Mouse (Mus musculus): Measurements from ENCODE around the gene Ncam1.

Ncam1 gene

DNA sequence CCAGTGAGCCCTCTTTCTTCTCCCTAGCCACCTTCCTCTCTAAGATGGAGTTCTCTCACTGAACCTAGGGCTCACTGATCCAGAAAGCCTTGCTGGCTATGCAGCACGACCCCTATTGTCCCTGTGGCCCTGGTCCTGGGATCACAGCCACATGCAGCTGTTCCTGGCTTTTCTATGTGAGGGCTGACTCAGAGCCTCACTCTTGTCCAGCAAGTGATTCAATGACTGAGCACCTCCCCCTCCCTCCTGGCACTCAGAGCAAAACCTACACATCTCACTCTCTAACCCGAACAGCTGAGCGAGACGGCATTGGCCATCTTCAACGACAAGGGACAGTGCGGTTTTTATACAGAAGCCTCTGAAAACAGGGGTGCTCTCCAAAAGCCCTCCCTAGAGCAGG is 260.9 kb downstream of the Ncam1 start:
- DNase-seq, result peak; percentile 92

DNA sequence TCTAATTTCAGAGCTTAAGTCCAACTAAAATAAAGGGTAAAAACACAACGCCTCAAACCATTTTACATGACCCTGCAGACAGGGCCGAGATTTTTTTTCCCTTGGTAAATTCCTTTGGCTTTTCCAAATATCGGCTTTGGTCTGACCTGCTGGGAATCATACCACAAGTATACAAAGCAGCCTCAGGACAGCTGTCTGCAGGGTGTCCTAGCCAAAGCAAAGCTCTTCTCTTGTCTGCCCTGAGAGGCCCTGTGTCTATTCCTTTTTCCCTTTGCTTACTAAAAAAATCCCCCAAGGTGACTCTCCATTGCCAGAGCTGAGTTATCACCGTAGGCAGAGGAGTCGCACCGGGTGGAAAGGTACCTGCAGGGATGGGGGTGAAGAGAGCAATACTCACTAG is 262.1 kb downstream of the Ncam1 start:
- DNase-seq, result no peak

DNA sequence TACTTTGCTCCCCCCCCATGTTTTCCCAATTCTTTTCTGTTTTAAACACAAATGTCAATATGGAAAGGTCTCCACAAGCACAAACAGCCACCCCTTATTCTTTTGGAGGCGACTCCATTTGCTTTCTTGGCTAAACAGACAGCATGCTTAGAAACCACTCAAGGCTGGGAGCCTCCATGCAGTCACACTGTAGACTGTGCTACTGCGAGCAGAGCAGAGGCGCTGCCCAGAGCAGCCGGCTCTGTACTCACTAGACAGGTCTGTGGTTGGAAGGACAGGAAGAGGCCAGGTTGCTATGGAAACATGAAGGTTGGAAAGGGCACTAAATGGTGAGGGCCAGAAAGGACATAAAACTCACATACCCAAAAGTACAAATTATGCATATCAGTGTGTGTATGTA is 263.8 kb downstream of the Ncam1 start:
- no peak for DNase-seq

DNA sequence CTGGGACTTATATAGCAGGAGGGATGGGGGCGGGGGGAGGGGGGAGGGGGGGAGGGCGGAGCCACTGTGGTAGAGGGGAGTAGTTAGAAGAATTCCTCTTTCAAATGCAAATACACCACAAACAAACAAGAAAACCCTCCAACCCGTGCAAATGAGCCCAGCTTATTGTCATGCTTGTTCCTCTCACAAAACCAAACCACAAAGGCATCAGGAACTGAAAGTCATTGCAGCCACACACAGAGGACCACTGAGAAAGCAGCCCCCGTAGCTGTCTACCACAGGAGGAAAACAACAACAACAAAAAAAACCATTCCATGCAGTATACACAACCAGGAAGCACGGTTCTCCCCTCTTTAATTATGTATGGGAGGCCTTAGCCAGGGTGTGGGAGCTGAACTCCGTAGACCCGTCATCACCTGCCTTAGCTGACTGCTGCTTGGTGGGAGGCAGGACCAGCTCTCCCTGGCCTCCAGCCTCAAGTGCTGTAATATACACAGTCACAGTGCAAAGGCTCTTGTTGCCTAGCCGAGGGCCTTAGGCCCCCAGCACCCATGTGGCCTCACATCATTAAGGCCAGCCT is 264.7 kb downstream of the Ncam1 start:
- no peak for DNase-seq

DNA sequence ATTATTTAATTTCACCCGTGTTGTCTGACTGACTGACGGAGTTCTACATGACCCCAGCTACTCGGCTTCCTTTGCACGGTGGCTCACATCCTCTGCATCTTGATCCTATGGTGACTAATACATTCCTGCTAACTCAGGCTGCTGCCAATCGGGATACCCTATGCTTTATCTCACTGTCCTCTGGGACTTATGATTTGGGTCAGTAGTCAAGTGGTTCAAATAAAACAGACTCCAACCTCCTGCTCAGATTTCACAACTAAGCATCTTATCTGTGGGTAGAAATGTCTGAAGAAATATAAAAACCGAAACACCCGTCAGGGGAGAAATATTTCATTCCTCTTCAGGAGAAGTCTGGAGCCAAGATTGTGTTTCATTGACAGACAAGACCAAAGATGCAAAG is 265.3 kb downstream of the Ncam1 start:
- no peak for DNase-seq

DNA sequence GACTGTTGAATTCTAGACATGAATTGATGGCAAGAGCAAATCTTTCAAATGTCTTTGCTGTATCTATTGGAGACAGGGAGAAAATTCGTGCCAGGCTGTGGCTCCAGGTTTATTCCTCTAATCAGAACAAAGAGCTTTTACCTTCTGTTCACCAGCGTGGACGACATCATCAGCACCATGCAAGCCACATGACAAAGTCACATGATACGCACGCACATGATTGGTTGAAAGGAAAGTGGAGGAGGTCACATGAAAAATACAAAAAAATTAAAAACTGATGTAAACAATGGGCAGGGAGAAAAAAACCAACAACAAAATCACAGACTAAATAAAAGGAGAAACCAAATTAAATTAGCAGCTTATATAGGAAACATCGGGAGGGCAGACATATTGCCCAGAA is 266.9 kb downstream of the Ncam1 start:
- DNase-seq, result no peak

DNA sequence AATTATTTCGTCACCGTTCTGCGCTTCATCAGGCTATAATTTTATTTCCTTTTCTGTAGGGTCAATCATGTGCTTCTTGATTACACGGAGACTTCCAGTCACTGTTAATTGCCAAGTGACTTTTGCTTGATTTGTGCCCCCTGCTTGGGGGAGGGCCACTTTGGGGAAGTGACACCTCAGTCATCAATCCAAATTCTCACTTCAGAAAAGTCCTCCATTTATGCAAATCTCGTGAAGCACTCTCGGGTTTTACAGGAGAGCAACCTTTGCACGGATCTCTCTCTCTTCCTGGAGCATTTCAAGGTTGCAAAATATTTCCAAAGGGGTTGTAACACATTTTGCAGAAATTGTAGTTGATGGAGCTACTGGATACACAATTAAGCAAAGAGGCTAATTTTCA is 267.5 kb downstream of the Ncam1 start:
- DNase-seq, result no peak

DNA sequence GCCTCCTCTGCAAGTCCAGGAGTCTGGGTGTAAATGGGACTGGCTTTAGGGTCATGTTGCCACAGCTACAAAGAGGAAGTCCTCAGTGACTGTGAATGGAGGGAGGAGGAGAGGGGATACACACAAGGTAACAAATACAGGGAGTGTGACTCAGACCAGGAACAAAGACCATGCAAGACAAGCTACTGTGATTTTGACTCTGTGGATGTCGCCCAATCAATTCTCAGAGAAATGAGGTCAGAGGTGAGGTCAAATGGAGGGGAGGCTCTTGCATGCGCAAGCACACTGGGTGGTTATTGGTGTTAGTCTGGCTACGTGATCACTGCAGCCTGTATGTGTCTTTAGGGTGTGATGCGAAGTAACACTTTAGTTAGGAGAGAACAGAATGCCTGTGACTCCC is 268.0 kb downstream of the Ncam1 start:
- no peak for DNase-seq

DNA sequence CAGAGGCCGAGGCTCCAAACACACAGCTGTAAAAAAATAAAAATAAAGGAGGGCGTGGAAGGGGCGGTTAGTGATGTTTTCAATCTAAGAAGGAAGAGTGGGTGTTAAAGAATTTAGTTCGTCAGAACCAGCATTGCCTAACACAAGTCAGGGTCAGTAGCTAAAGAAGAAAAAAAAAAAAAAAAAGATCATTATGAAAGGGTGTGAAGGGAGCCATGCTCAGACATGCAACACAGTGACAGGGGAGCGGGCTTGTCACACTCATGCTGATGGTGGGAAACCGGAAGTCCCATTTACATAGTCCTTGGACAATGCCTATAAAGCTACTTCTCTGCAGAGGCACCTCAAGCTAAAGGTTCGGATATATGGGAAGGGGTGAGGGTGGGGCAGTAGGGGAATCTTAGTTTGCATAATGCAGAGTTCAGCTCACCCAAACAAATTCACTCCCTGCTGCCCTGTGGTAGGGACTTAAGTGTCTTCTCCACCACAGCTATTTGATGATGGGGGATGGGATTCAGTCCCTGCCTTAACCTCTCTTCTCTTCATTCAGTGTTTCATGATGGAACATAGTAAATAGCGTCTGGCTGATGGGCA is 269.3 kb downstream of the Ncam1 start:
- no peak for DNase-seq

DNA sequence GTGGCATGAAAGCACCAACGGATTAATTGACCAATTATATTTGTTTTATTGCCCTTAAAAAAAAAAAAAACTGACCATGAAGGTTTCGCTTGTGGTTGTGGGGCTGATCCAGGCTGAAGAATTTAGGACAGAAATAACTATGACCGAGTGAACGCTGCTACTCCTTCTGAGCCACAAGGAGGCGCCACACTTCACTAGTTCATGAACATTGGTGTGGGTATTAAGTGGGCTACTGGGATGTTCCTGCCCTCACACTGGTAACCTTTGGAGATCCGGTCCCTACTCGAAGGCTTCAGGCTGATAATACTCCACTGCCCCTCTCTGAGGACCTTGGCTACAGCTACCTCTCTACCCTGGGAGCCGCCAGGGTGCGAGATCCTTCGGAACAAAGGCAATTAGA is 269.8 kb downstream of the Ncam1 start:
- no peak for DNase-seq

DNA sequence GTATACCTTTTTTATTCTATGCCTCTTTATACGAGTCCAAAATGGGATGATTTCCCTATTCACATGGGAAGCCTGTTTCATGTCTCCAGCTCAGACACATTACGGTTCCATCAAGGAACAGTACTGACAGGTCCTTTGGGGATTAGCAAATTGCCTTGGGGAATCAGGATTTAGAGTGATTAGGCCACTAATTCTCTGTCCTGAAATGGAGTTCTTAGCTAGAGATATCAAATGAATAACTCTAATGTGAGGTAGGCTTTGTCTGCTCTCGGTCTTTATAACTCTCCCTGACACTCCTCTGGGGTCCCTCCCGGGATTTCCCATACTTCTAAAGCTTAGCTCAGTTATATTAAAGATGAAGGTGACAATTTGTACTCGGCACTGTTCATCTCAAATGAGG is 270.7 kb downstream of the Ncam1 start:
- no peak for DNase-seq

DNA sequence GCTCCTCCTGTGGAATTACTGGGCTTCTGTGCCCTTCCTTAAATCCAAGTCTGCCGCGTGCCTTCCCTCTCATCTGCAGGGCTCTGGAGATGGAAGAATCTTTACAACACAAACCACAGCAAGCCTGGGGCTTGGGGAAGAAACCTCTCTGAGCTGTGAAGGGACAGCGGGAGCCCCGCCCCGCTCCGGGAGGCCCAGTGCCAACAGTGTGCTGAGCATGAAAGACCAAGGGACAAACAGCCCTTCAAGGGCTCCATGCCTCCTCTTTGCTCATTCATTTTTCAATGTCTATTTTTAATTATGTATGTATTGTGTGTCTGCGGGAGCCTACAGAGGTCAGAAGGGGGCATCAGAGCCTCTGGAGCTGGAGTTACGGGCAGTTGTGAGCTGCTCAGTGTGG is 271.4 kb downstream of the Ncam1 start:
- no peak for DNase-seq

DNA sequence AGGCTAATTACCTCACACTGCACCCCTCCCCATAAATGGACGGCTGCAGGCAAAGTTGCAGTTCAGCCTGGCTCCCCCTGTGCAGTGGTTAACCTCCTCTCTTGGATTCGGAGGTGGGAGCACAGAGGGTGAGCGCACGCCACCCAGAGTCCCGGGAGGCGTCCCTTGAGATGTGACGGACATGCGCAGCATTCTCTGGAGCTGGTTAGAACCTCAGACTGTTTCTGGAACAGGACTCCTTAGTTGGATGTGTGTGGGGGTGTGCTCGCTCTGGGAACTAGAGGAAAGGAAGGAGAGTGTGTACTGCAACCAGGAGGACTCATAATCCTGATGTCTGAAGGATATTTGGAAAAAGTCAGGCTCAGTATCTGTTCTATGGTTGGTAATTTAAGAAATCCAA is 274.0 kb downstream of the Ncam1 start:
- DNase-seq, result no peak

DNA sequence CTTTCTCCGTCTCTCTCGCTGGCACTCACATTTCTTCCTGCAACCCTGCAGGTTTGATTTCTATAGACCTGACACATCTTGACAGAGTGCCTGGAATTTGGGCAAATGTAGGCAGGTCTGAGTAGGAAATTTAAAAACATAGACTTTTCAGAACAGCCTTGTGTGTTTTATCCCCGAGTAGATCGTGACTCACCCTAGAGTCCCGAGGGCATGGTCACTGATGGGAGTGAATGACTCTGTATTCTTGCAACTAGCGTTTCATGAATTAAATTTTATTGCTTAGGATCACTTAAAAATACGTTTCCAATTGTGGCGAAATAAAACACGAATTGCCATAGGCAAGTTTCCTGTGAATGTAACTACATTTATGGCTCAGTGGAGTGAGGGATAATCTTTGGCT is 274.8 kb downstream of the Ncam1 start:
- no peak for DNase-seq

DNA sequence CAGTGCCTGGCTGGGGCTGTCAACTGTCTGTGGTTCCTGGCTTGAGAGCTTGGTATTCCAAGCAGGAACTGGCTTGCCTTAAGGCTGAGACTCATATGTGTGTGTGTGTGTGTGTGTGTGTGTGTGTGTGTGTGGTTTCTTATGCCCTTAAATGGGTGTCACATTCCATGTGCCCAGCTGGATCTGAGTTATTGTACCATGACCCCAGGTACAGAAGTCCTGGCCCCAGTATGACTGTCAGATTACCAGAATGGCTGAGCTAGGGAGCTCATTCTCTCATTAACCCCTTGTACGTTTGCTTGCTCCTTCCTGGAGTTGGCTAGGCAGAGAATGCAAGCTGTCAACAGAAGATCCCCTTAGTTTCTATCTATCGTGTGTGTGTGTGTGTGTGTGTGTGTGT is 284.4 kb downstream of the Ncam1 start:
- no peak for DNase-seq

DNA sequence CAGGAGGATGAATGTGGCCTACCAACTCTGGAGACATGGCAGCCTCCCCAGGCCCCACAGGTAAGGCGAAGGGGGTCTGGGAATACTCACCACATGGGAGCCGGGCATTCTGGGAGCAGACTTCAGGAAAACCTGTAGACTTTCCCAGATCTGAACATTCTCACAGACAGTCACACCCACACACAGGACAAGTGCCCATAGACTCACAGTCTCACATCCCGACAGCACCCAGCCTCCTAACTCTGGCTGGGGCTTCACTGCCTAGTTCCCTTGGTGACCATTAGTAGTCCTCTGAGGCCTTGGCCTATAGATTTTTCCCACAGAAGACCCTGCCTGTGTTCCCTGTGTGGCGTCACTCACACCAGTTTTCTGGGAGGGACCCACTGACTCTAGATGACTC is 288.1 kb downstream of the Ncam1 start:
- peak; percentile 73 for DNase-seq

DNA sequence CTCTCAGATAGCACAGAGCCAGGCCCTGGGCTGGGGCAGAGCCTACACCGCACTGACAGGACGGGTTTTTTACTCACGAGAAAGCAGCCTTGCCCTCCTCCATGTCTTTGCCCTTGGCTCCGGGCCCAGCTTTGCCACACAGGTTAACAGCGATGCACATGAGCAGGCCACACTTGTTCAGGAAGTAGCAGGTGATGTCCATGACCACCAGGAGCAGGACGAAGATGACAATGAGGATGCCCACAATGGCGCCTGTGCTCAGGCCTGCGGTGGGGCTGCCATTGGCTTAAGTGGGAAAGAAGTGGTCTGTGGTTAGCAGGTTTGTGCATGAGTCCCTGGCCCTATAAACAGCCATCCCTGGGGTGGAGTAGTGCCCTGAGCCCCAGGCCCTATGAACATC is 289.1 kb downstream of the Ncam1 start:
- peak; percentile 85 for DNase-seq

DNA sequence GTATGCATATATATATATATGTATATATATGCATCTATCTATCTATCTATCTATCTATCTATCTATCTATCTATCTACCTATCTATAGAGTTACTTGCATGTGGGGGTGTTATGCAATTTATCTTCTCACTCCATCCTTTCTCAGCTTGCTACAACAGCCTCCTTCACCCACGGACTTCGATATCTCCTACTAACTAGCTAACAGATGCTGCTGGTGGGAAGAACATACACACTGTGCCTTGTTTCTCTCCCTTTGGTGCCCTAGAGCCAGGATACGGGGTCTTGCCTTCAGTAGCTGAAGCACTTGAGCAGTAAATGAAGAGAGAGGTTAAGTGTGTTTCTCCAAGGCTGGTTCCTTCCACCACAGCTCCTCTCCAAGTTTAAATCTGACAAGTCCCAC is 289.6 kb downstream of the Ncam1 start:
- DNase-seq, result no peak

DNA sequence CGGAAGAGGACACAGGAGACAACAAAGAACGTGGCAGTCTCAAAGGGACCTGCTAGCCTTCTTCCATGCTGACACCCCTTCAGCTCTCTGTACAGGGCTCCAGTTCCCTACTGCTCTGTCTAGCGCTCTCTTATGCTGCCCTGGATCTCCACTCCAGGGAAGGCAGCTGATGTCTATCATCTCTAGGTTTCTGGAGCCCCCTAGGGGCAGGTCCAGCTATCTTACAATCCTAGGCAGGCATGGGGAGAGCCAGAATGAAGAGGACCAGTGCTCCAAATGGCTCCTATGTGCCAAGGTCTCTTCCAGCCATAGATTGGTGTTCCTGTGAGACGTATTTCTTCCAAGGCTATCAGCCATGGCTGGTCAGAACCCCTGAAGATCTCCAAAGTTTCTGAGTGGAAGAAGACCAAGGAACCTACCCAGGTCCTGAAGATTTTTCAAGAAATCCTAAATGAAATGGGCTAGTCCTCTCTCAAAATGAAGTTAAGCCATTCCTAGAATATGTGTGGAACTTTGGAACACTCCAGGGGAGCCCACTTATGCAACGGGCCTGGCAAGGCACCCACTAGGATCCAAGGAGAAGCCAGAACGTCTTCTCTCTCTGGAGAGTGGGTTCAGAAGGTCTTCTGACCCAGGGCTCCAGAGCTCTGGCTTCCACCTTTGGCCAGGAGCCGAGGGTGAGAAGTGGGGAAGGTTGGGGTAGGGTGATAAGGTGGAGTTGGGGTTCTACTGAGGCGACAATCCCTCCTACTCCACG is 290.7 kb downstream of the Ncam1 start:
- peak; percentile 84 for DNase-seq

DNA sequence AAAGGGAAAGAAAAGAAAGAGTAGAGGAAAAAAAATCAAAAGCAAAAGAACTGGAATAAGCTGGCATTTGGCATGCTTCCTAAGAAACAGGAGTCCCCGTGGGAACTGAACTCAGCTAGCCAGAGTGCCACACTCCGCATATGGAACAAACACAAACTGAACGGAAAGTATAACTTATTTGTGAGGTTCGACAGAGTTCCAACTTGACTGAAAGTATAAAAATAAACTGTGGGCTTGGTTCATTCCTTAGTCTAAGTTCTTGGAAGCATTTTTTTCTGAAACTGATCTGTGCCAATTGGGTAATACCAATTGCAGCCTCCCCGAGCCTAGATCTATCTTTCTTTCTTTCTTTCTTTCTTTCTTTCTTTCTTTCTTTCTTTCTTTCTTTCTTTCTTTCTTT is 294.1 kb downstream of the Ncam1 start:
- DNase-seq, result peak; percentile 4

DNA sequence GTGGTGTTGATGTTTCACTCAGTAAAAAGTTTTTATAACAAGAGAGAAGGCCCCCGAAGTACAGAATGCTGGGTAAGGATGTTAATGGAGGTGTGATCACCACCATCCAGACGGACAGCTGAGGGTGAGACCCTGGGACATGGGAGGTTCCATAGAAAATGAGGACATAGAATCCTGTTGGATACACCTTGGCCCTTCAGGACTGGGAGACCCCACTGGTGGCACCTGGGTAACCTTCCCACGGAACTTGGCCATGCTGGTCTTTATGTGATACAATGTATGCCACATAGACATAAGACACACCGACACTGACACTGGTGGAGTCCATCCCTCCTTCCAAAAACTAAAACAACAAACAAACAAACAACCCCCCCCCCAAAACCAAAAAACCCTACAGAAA is 296.5 kb downstream of the Ncam1 start:
- peak; percentile 82 for DNase-seq

DNA sequence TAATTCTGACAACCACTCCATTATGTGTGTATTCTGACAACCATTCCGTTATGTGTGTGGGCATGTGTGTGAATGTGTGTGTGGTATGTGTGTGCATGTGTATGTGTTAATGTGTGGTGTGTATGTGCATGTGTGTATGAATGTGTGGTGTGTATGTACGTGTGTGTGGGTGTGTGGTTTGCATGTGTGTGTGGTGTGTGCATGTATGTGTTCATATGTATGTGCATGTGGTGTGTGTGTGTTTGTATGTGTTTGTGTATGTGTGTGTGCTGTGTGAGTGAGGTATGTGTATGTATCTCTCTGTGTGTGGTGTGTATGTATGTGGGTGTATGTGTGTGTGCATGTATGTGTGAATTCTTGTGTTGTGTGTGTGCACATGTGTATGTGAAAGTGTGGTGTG is 298.8 kb downstream of the Ncam1 start:
- peak; percentile 17 for DNase-seq

DNA sequence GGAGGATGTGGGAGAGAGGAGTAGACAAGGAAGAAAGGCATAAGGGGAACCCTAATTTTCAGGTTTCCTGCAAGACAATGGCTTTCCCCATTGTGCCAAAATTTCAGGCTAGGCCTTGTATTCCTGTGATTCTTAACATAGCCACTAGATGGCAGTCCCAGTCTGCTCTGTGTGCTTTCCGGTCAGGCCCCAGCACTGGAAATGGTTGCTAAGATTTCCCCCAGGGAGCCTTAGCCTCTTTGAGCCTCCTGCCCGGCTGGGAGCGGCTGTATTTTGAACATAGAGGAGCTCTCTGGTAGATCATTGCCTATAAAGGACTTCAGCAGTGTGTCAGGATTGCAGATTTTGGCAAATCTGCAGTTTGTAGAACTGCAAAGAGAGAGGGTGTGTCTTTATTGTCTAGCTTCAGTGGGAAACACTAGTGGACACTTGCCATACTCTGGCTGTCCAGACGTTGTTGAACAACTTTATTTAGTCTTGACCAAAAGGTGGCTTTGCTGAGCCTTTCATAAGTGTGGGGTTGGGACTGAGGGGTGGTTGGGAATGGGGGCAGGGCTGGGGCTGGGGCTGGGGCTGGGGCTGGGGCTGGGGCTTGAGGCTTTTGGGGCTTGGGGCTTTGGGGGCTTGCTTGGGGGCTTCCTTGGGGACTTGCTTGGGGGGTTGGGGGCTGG is 304.6 kb downstream of the Ncam1 start:
- peak; percentile 97 for DNase-seq

DNA sequence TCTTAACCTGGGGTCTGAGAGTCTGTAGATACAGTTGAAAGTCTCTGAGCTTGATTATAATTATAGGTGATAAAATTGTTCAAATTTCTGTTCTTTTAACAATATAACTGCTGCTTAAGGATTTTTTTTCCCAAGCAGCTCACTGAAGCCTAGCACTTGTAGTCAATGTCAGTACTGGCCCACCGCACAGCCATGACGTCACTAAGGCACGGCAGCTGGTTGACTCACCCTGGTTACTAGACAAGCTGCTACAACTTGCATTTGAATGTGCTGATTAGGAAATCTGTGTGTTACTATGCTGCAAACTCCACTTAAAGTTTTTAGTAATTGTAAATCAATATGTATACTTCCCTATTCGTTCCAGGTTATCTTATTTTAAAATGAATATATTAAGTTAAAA is 308.1 kb downstream of the Ncam1 start:
- DNase-seq, result peak; percentile 4

All from heart, adult 11 months (tissue).